Mouse (Mus musculus): ENCODE measurements around the gene Tldc2.

The Tldc2 gene

GRCm38 (mm10) chr2:157127370-157127769 lies 40.5 kb downstream of the Tldc2 start:
- no peak for DNase-seq (ENCODE audit: low spot score)

DNA sequence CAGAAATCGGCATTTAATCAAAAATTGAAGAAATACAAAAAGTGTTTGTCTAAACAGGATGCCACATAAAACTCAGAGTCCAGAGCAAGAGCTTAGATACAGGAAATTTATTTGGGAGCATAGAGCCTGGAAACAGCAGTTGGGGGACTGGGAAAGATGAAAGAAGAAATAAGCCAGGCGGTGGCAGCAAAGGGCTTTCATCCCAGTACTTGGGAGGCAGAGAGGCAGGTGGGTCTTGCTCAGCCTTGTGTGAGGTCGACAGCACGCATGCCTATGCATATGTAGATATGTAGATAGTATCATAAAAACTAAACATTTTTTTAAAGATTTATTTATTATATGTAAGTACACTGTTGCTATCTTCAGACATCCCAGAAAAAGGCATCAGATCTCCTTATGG lies 41.2 kb downstream of the Tldc2 start:
- no peak for DNase-seq (ENCODE audit: low spot score)

GRCm38 (mm10) chr2:157129096-157129495 lies 42.2 kb downstream of the Tldc2 start:
- DNase-seq (ENCODE audit: low spot score) = no peak

DNA sequence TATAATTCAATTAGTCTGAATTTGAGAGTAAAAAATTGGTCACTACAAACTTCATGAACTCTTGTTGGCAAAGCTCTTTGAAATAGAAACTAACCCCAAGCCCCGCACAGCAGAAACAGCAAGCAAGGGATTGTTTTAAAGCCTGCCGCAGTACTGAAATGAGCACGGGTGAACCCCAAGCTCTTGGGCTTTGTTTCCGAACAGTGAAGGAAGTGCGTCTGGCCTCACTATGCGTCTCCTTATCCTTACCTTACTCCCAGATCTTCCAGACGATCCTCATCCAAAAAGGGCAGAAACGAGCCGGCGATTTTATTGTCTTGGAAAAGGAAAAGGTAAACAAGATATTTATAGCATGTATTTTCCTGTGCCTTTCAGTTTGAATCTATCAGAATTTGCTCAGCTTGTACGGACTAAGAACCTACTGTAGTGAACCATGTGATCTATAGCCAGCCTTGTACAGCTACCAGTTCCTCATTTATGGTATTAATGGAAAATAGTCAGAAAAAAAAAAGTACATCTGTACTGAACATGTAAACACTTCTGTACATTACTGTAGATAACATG lies 42.8 kb downstream of the Tldc2 start:
- DNase-seq (ENCODE audit: low spot score) = no peak

DNA sequence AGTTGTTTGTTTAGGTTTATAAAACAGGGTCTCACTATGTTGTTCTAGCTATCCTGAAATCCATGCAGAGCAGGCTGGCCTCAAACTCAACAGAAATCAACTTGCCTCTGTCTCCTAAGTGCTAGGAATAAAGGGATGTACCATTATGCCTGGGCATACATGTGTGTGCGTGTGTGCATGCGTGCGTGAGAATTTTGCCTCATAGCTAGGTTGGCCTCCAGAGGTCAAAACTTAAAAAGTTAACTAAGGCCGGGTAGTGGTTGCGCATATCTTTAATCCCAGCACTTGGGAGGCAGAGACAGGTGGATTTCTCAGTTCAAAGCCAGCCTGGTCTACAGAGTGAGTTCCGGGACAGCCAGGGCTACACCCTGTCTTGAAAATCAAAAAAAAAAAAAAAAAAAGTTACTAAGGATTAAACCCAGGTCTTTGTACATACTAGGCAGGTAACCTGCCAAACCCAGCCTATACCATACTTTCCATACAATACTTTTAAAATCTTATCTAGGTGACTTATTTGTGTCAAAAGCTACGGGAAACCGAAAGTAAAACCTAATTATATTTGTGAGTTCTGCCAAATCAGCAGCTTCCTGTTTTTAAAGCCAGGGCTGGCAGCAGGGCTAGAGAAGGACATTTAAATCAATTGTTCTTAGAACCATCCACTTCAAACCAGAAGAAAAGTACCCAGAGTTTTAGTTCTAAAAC lies 44.1 kb downstream of the Tldc2 start:
- DNase-seq (ENCODE audit: low spot score) = no peak

- DNase-seq (ENCODE audit: low spot score) = peak; percentile 39
Observed at GRCm38 (mm10) chr2:157132086-157132485, 45.2 kb downstream of the Tldc2 start.

- DNase-seq (ENCODE audit: low spot score) = no peak
Observed at GRCm38 (mm10) chr2:157132686-157133540, 46.1 kb downstream of the Tldc2 start.

- peak; percentile 45 for DNase-seq (ENCODE audit: low spot score)
Observed at GRCm38 (mm10) chr2:157133769-157134478, 47.1 kb downstream of the Tldc2 start.

- no peak for DNase-seq (ENCODE audit: low spot score)
Observed at GRCm38 (mm10) chr2:157134479-157134931, 47.6 kb downstream of the Tldc2 start.

DNA sequence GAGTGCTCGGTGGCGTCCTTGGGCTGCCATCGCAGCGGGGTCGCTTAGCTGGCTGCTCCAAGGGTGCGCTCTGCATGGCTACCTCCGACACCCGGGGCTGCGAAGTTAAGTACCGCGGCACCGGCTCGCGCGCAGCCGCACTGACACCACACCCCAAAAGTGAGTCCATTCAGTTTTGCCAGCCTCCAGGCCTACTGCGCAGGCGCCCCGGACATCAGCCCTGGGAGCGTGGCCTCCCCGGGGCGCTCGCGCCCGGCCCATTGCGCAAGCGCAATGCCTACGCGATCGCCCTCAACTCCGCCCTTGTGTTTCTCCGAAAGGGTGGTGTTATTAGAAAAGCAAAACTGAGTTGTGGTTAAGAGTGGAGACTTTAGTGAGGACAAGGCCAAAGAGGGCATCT lies 48.2 kb downstream of the Tldc2 start, which contains the start of gene Samhd1:
Samhd1 (minus strand) TSS at position 252 of the 400 bp plus-strand sequence.
- peak; percentile 97 for DNase-seq (ENCODE audit: low spot score)

GRCm38 (mm10) chr2:157135529-157136120 lies 48.8 kb downstream of the Tldc2 start:
- no peak for DNase-seq (ENCODE audit: low spot score)

DNA sequence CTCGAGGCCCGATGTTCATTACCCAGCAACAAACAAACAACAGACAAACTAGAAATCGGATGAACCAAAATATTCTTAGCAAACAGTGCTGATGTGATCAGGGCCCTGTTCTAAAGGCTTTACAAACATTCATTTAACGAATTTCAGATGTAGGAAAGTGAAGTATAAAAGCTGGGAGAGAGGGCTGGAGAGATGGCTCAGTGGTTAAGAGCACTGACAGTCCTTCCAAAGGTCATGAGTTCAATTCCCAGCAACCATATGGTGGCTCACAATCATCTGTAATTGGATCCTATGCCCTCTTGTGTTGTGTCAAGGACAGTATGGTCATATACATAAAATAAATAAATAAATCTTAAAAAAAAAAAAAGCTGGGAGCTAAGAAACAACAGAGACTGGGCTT lies 49.3 kb downstream of the Tldc2 start:
- DNase-seq (ENCODE audit: low spot score) = no peak

GRCm38 (mm10) chr2:157136646-157137045 lies 49.8 kb downstream of the Tldc2 start:
- no peak for DNase-seq (ENCODE audit: low spot score)

GRCm38 (mm10) chr2:157137959-157138731 lies 51.3 kb downstream of the Tldc2 start:
- no peak for DNase-seq (ENCODE audit: low spot score)

GRCm38 (mm10) chr2:157138808-157139207 lies 52.0 kb downstream of the Tldc2 start:
- no peak for DNase-seq (ENCODE audit: low spot score)

- DNase-seq (ENCODE audit: low spot score) = no peak
Observed at GRCm38 (mm10) chr2:157139251-157139802, 52.5 kb downstream of the Tldc2 start.

- DNase-seq (ENCODE audit: low spot score) = no peak
Observed at GRCm38 (mm10) chr2:157141962-157142361, 55.1 kb downstream of the Tldc2 start.

DNA sequence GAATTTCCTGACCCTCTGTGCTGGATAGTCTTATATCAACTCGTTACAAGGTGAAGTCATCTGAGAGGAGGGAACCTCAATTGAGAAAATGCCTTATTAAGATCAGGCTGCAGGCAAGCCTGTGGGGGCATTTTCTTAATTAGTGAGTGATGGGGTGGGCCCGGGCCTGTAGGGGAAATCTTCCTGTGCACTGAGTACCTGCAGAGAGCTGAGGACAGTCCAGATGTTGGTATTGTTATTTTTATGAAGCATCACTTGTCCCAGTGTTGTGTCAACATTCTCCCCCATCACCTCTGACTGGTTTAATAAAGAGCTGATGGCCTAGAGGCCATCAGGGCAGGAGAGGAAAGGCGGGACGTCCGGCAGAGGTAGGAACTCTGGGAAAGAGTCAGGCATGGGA lies 57.3 kb downstream of the Tldc2 start:
- no peak for DNase-seq (ENCODE audit: low spot score)

DNA sequence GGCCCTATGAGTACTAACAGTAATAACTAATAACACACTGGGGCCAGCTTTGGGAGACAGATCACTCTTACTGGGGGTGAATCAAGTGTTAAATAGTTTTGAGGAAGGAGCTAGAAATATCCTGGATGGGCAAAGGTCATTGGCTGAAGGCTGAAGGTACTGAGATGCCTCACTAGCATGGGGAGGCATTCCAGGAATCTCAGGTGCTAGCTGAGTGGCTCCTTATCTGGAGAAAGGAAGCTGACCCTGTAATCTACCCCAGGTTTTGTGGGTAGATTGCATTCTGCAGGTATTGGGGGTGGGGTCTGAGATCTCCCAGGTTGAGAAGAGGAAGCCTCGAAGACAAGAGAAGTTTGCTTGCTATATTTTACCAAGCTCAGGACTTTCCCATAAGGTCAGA lies 58.3 kb downstream of the Tldc2 start:
- no peak for DNase-seq (ENCODE audit: low spot score)
